25 mouse cellular contexts compared by ENCODE assay signal in the genomic region with DNA sequence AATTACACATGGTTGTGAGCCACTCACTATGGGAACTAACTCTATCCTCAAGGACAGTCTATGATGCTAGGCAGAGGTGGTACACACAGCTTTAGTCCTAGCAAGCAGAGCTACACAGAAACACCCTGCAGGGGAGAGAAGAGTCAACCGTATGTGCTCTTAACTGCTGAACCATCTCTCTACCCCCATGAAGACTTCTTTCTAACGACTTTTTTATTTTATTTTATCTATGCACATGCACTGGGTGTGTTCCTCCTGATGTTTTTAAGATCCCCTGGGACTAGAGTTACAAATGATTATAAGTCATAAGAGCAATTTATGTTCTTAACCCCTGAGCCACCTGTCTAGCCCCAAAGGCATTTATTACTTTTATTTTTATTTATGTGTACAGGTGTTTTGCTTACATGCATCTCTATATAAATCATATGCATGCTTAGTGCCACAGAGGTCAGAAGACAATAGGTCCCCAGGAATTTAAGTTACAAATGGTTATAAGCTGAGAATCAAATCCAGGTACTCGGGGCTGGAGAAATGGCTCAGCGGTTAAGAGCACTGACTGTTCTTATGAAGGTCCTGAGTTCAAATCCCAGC. TPM values are rescaled to one million over a fixed set of nuclear protein-coding genes. Genes with fewer than 3 reads are reported as not detected.
A peak's percentile ranks its signal among the peaks of the same experiment; 100 is the strongest.
DNase-seq lines count a peak whose midpoint lies in the region; ATAC-seq and TF ChIP-seq lines count a peak whose summit lies in the region.
"Had no signal": no experiment of that assay in that cellular context is flagged by ENCODE, and none has a peak within 500 bp of the region (broad histone marks: within the 10 kb centered on the region; RNA-seq: fewer than 3 reads in every experiment).

No protein-coding gene starts in this region.

- peak; percentile 76 for ATAC-seq in liver, embryonic 11.5 days (replicated peaks; ENCODE audit: low FRiP score)
- ATAC-seq in common myeloid progenitor, adult 5-6 weeks (replicated peaks; ENCODE audit: low read depth, poor library complexity, severe bottlenecking), result 0 out of 2 replicates have a peak, but pooled peaks have one; percentile 17
- peak; percentile 71 for ATAC-seq in liver, embryonic 14.5 days (ENCODE audit: insufficient read depth)
- peak; percentile 84 for ATAC-seq in megakaryocyte-erythroid progenitor cell, adult 5-6 weeks (replicated peaks; ENCODE audit: low FRiP score, low TSS enrichment, poor library complexity, severe bottlenecking)
- ATAC-seq: forebrain, embryonic 16.5 days; midbrain, embryonic 16.5 days had no signal

- no peaks in the 10 kb centered on the region for H3K27me3 ChIP-seq in liver, embryonic 11.5 days (replicated peaks; ENCODE audit: control insufficient read depth, insufficient read depth, low read length)
- H3K27me3 ChIP-seq in liver, embryonic 14.5 days (ENCODE audit: control insufficient read depth, insufficient read depth, low read length), result no peaks in the 10 kb centered on the region
- H3K27me3 ChIP-seq: hindbrain, embryonic 13.5 days; lung, embryonic 15.5 days had no signal

- H3K9me3 ChIP-seq in liver, embryonic 11.5 days (ENCODE audit: control insufficient read depth, low read length), result no peaks in the 10 kb centered on the region
- no peaks in the 10 kb centered on the region for H3K9me3 ChIP-seq in liver, embryonic 14.5 days (ENCODE audit: control insufficient read depth, low read length)
- H3K9me3 ChIP-seq: hindbrain, embryonic 13.5 days; lung, embryonic 15.5 days had no signal

- no peak overlapping the region for H3K9ac ChIP-seq in liver, embryonic 11.5 days (ENCODE audit: low read depth, low read length)
- H3K9ac ChIP-seq in liver, embryonic 14.5 days (replicated peaks), result peak overlapping the region; percentile 27
- H3K9ac ChIP-seq: hindbrain, embryonic 13.5 days; lung, embryonic 15.5 days had no signal

- H3K4me2 ChIP-seq in liver, embryonic 11.5 days, result peak overlapping the region; percentile 43
- H3K4me2 ChIP-seq in liver, embryonic 14.5 days (ENCODE audit: low read depth), result peak overlapping the region; percentile 56
- H3K4me2 ChIP-seq: heart, embryonic 11.5 days; hindbrain, embryonic 13.5 days; lung, embryonic 15.5 days had no signal

- WGBS in liver, embryonic 11.5 days, result 65% methylated on average over 4 of the region's 4 CpGs
- whole genome bisulfite sequencing in liver, embryonic 14.5 days (ENCODE audit: insufficient replicate concordance), result 34% methylated on average over 4 of the region's 4 CpGs

- H3K4me1 ChIP-seq in liver, embryonic 11.5 days (replicated peaks; ENCODE audit: control insufficient read depth, insufficient read depth, low read length), result peaks cover 30% of the 10 kb centered on the region
- peaks cover 43 to 52% of the 10 kb centered on the region in 2 experiments for H3K4me1 ChIP-seq in liver, embryonic 14.5 days (replicated peaks; ENCODE audit: control insufficient read depth in 2 of 2, insufficient read depth in 2 of 2, low read length in 1 of 2)

- peak; percentile 63 for TF ChIP-seq EP300 in liver, embryonic 14.5 days (IDR thresholded peaks at IDR 0.05; ENCODE audit: low read depth)

- no peak overlapping the region for H3K4me3 ChIP-seq in liver, embryonic 11.5 days (ENCODE audit: low read depth, low read length)
- no peak overlapping the region for H3K4me3 ChIP-seq in liver, embryonic 14.5 days (ENCODE audit: insufficient read depth in 1 of 2, low read depth in 2 of 2, low read length in 2 of 2)
- H3K4me3 ChIP-seq: gastrocnemius, adult 2 months; hindbrain, embryonic 13.5 days; lung, embryonic 15.5 days had no signal

- peak overlapping the region; percentile 38 for H3K27ac ChIP-seq in liver, embryonic 11.5 days (ENCODE audit: low read depth, low read length)
- H3K27ac ChIP-seq in liver, embryonic 14.5 days, result peak overlapping the region; percentile 47
- H3K27ac ChIP-seq: gastrocnemius, adult 2 months; hindbrain, embryonic 13.5 days; lung, embryonic 15.5 days had no signal

- peaks cover 10% of the 10 kb centered on the region; the same call in 1 of the 2 replicates for H3K36me3 ChIP-seq in liver, embryonic 11.5 days (ENCODE audit: control insufficient read depth, insufficient read depth, low read length)
- no peaks in the 10 kb centered on the region; the same call in 1 of the 2 replicates for H3K36me3 ChIP-seq in liver, embryonic 14.5 days (replicated peaks; ENCODE audit: control insufficient read depth, insufficient read depth, low read depth)

- TF ChIP-seq CTCF in liver, embryonic 14.5 days (IDR thresholded peaks at IDR 0.05; ENCODE audit: low read depth), result no peak

- DNase-seq in liver, embryonic 11.5 days (ENCODE audit: low spot score), result no peak
- no peak for DNase-seq in liver
- DNase-seq in liver, embryonic 14.5 days (ENCODE audit: low read depth in 3 of 3, low spot score in 3 of 3), result no peak
- DNase-seq in layer of hippocampus, adult 9-10 months (ENCODE audit: low spot score), result no peak
- DNase-seq in right cerebral cortex, postnatal 14 days, result no peak
- no peak for DNase-seq in adrenal gland, adult (ENCODE audit: inconsistent age in 2 of 2, low spot score in 1 of 2)
- DNase-seq: adrenal gland, postnatal 10 days; cerebellum, adult 11 months; cerebellum, adult 9-10 months; cerebellum, postnatal 36 days; gastrocnemius, adult 2 months; gastrocnemius, postnatal 36 days; heart, adult 18-20 months; heart, postnatal 4 days; kidney, postnatal 14 days; spleen, adult 18-20 months; thymus, adult 2 months; thymus, postnatal 36 days had no signal

RNA-seq across cellular contexts. Expression of a gene that starts 9.1 kb away (rescaled TPM):
- 127 and 139 TPM in 2 replicates for polyA plus RNA-seq in liver, embryonic 11.5 days (2014; fragmentation: Nextera tagmentation; extraction: Ambion mirVana)
- 127 and 146 TPM in 2 replicates for total RNA-seq in common myeloid progenitor, adult 5-6 weeks (2017)
- polyA plus RNA-seq in liver, embryonic 14.5 days (2012; rRNA removed), result 24.4 and 38.8 TPM in 2 replicates
- polyA plus RNA-seq in liver, embryonic 14.5 days (2014; fragmentation: Nextera tagmentation; extraction: Ambion mirVana), result 111 and 116 TPM in 2 replicates
- total RNA-seq in megakaryocyte-erythroid progenitor cell, adult 5-6 weeks (2014; fragmentation: Nextera tagmentation), result 148 and 172 TPM in 2 replicates
- 197 and 201 TPM in 2 replicates for total RNA-seq in megakaryocyte-erythroid progenitor cell, adult 5-6 weeks (2017)

RNA-seq across cellular contexts. Expression of a gene that starts 37.5 kb away (rescaled TPM):
- polyA plus RNA-seq in liver, embryonic 11.5 days (2014; fragmentation: Nextera tagmentation; extraction: Ambion mirVana), result 264 and 272 TPM in 2 replicates
- 107 and 148 TPM in 2 replicates for total RNA-seq in common myeloid progenitor, adult 5-6 weeks (2017)
- polyA plus RNA-seq in liver, embryonic 14.5 days (2012; rRNA removed), result 71.4 and 104 TPM in 2 replicates
- polyA plus RNA-seq in liver, embryonic 14.5 days (2014; fragmentation: Nextera tagmentation; extraction: Ambion mirVana), result 145 and 149 TPM in 2 replicates
- 233 and 253 TPM in 2 replicates for total RNA-seq in megakaryocyte-erythroid progenitor cell, adult 5-6 weeks (2014; fragmentation: Nextera tagmentation)
- total RNA-seq in megakaryocyte-erythroid progenitor cell, adult 5-6 weeks (2017), result 114 and 178 TPM in 2 replicates

RNA-seq across cellular contexts. Expression of a gene that starts 52.6 kb away (rescaled TPM):
- polyA plus RNA-seq in liver, embryonic 11.5 days (2014; fragmentation: Nextera tagmentation; extraction: Ambion mirVana), result 15.8 and 17.7 TPM in 2 replicates
- total RNA-seq in common myeloid progenitor, adult 5-6 weeks (2017), result 54.4 and 55.8 TPM in 2 replicates
- polyA plus RNA-seq in liver, embryonic 14.5 days (2012; rRNA removed), result 2.5 and 4.1 TPM in 2 replicates
- polyA plus RNA-seq in liver, embryonic 14.5 days (2014; fragmentation: Nextera tagmentation; extraction: Ambion mirVana), result 5.4 and 6.8 TPM in 2 replicates
- 19.1 and 34.5 TPM in 2 replicates for total RNA-seq in megakaryocyte-erythroid progenitor cell, adult 5-6 weeks (2014; fragmentation: Nextera tagmentation)
- total RNA-seq in megakaryocyte-erythroid progenitor cell, adult 5-6 weeks (2017), result 47.7 and 63.5 TPM in 2 replicates

Comparison
In these comparisons a context has a peak if more than half of its experiments do, and no peak if none do; other contexts are left out.
1. ATAC-seq: peak in every context shown above with its lines; median percentile 84 in megakaryocyte-erythroid progenitor cell, adult 5-6 weeks; 76 in liver, embryonic 11.5 days; 71 in liver, embryonic 14.5 days; 17 in common myeloid progenitor, adult 5-6 weeks.